Mouse (Mus musculus) T-helper 2 cell (primary cell): ENCODE measurements around the gene Ppp1r3c.

ENCODE experiments used
- in situ Hi-C: fragments of 300-600 bp; cut with MboI, MseI; formaldehyde crosslinking; loops from one replicate; pipeline ENCODE4 v1.15.1; 2025; ENCODE audit warnings: high pct_unique_total_duplicates

Gene Ppp1r3c

DNA sequence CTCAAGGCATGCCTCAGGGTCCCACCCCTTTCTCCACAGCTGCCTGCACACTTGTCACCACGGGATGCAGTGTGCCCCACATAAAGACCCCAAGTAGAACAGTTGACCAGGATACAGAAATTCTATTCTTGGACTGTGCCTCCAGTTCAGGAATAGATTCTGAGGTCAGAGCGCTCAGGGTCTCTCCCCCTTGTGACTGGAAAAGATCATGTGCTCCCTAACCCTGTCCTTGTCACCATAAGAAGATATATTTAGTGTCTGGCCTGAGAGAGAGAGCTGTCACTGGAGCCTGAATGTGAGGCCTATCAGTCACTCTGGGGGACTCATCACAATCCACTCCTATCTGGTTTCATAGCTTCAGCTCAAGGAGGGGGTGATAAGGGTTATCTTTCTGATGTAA lies 53.9 kb downstream of the Ppp1r3c start:
- in situ Hi-C loops: no loop called here
